Mouse (Mus musculus) brain, embryonic 14.5 days (tissue): ENCODE data around the gene Pqbp1.
"Not testable (repeated sequence)": the region's sequence is repeated elsewhere in the genome, so short reads cannot be mapped to it uniquely, and the experiment has no call there.

Experiments used
- CTCF ChIP-seq: fragments of 200-500 bp; IDR thresholded peaks from 2 replicates; pipeline ENCODE4 v1.5.1; 2012; ENCODE audit warnings: inconsistent platforms, mild to moderate bottlenecking, moderate library complexity, borderline replicate concordance; ENCODE audit not compliant: insufficient read depth, insufficient read length; ENCODE audit errors: extremely low read depth
- POLR2A ChIP-seq: fragments of 200-500 bp; IDR thresholded peaks from 2 replicates; pipeline ENCODE4 v1.6.1; 2012; ENCODE audit warnings: mild to moderate bottlenecking, inconsistent platforms, borderline replicate concordance; ENCODE audit not compliant: poor library complexity, insufficient read depth, insufficient read length, severe bottlenecking; ENCODE audit errors: extremely low read depth

DNA sequence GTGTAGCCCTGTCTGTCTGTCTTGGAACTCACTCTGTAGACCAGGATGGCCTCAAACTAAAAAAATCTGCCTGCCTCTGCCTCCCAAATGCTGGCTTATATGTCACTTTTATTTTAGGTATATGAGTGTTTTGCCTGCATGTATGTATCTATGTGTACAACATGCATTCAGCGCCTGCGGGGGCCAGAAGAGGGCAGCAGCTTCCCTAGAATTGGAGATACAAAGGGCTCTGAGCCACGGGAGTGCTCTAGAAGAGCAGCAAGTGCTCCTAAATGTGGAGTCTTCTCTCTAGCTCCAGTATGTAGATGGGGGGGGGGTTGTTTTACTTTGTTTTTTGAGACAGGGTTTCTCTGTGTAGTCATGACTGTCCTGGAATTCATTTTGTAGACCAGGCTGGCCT, 16.6 kb upstream of the Pqbp1 start:
- TF ChIP-seq CTCF: peak; percentile 11; the same call in 1 of the 2 replicates
- TF ChIP-seq POLR2A: not testable (repeated sequence)
